In the genomic region with DNA sequence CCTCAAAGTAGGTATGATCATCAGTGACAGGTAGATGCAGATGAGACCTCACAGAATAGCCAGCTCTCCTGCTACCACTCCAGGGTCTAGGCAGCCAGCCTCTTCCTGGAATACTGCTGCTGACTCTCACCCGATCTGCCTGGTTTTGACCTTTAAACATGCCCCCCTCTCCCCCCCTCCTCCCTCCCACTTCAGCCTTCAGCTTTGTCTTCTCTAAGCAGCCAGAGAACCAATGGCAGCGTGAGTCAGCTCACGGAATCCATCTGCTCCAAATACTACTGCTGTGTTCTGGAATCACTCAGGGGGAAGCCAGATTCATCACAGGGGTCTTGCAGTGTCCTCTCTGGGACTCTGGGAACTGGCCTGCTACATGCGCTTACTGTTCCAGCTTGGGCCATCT, we compare ENCODE assay signal across 13 mouse cellular contexts.
DNase-seq lines count a peak whose midpoint lies in the region; ATAC-seq lines count a peak whose summit lies in the region.
"Had no signal": no experiment of that assay in that cellular context is flagged by ENCODE, and none has a peak within 500 bp of the region (broad histone marks: within the 10 kb centered on the region; RNA-seq: fewer than 3 reads in every experiment).

No protein-coding gene starts in this region.

- H3K4me2 ChIP-seq in forebrain, embryonic 11.5 days (ENCODE audit: low read depth, low read length, severe bottlenecking): no peak overlapping the region
- H3K4me2 ChIP-seq in forebrain, embryonic 15.5 days (replicated peaks): no peak overlapping the region
- H3K4me2 ChIP-seq in midbrain, embryonic 12.5 days (replicated peaks): no peak overlapping the region
- no peak overlapping the region for H3K4me2 ChIP-seq in midbrain, embryonic 15.5 days
- H3K4me2 ChIP-seq: hindbrain, embryonic 15.5 days had no signal

- no peak overlapping the region for H3K27ac ChIP-seq in forebrain, embryonic 11.5 days (ENCODE audit: low read depth, low read length)
- H3K27ac ChIP-seq in forebrain, embryonic 15.5 days (replicated peaks): no peak overlapping the region
- H3K27ac ChIP-seq in midbrain, embryonic 12.5 days (replicated peaks): no peak overlapping the region
- no peak overlapping the region for H3K27ac ChIP-seq in midbrain, embryonic 15.5 days
- H3K27ac ChIP-seq: hindbrain, embryonic 15.5 days; liver, embryonic 14.5 days had no signal

- DNase-seq in forebrain, embryonic 11.5 days (ENCODE audit: low spot score): no peak
- peak; percentile 27 to 28 for DNase-seq in cerebellum, postnatal 36 days
- peak; percentile 79 for DNase-seq in yolk sac, embryonic 10.5 days (ENCODE audit: low spot score)
- DNase-seq in thymus, postnatal 0 days (ENCODE audit: low spot score): no peak
- no peak for DNase-seq in layer of hippocampus, postnatal 14 days (ENCODE audit: low spot score in 2 of 2)
- DNase-seq: gastrocnemius, postnatal 14 days; kidney, postnatal 4 days; lung, postnatal 36 days had no signal

- ATAC-seq in forebrain, embryonic 11.5 days (replicated peaks; ENCODE audit: low FRiP score): 0 out of 2 replicates have a peak, but pooled peaks have one; percentile 42
- ATAC-seq in forebrain, embryonic 15.5 days (replicated peaks): no peak
- 0 out of 2 replicates have a peak, but pooled peaks have one; percentile 60 for ATAC-seq in midbrain, embryonic 12.5 days (ENCODE audit: low FRiP score, low read depth)
- no peak for ATAC-seq in midbrain, embryonic 15.5 days (replicated peaks)

- no peak overlapping the region for H3K4me3 ChIP-seq in forebrain, embryonic 11.5 days (ENCODE audit: low read depth, low read length)
- H3K4me3 ChIP-seq in forebrain, embryonic 15.5 days: no peak overlapping the region
- no peak overlapping the region for H3K4me3 ChIP-seq in midbrain, embryonic 12.5 days
- no peak overlapping the region for H3K4me3 ChIP-seq in midbrain, embryonic 15.5 days
- H3K4me3 ChIP-seq: hindbrain, embryonic 15.5 days had no signal

- H3K36me3 ChIP-seq in forebrain, embryonic 11.5 days (ENCODE audit: control insufficient read depth, insufficient read depth, low read length): no peaks in the 10 kb centered on the region
- H3K36me3 ChIP-seq in forebrain, embryonic 15.5 days: no peaks in the 10 kb centered on the region
- no peaks in the 10 kb centered on the region for H3K36me3 ChIP-seq in midbrain, embryonic 12.5 days
- H3K36me3 ChIP-seq in midbrain, embryonic 15.5 days (replicated peaks): no peaks in the 10 kb centered on the region
- H3K36me3 ChIP-seq: hindbrain, embryonic 15.5 days had no signal

- 57% methylated on average over 4 of the region's 4 CpGs for WGBS in forebrain, embryonic 11.5 days
- WGBS in forebrain, embryonic 15.5 days: 39% methylated on average over 4 of the region's 4 CpGs
- 38% methylated on average over 4 of the region's 4 CpGs for WGBS in midbrain, embryonic 12.5 days
- 33% methylated on average over 4 of the region's 4 CpGs for WGBS in midbrain, embryonic 15.5 days

- no peaks in the 10 kb centered on the region for H3K27me3 ChIP-seq in forebrain, embryonic 11.5 days (ENCODE audit: control insufficient read depth, insufficient read depth, low read length)
- no peaks in the 10 kb centered on the region for H3K27me3 ChIP-seq in forebrain, embryonic 15.5 days
- H3K27me3 ChIP-seq in midbrain, embryonic 12.5 days: no peaks in the 10 kb centered on the region
- no peaks in the 10 kb centered on the region for H3K27me3 ChIP-seq in midbrain, embryonic 15.5 days (replicated peaks)
- H3K27me3 ChIP-seq: hindbrain, embryonic 15.5 days had no signal

- no peaks in the 10 kb centered on the region for H3K4me1 ChIP-seq in forebrain, embryonic 11.5 days (replicated peaks; ENCODE audit: control insufficient read depth, insufficient read depth, low read length)
- peaks cover 4% of the 10 kb centered on the region; the same call in 1 of the 2 replicates for H3K4me1 ChIP-seq in forebrain, embryonic 15.5 days
- 0 out of 2 replicates have a peak, but pooled peaks cover 4% of the 10 kb centered on the region for H3K4me1 ChIP-seq in midbrain, embryonic 12.5 days
- H3K4me1 ChIP-seq in midbrain, embryonic 15.5 days: no peaks in the 10 kb centered on the region
- H3K4me1 ChIP-seq: hindbrain, embryonic 15.5 days had no signal

- H3K9me3 ChIP-seq in forebrain, embryonic 11.5 days (ENCODE audit: control insufficient read depth, low read length): no peaks in the 10 kb centered on the region
- H3K9me3 ChIP-seq in forebrain, embryonic 15.5 days: no peaks in the 10 kb centered on the region
- H3K9me3 ChIP-seq in midbrain, embryonic 12.5 days: no peaks in the 10 kb centered on the region
- H3K9me3 ChIP-seq in midbrain, embryonic 15.5 days: no peaks in the 10 kb centered on the region
- H3K9me3 ChIP-seq: hindbrain, embryonic 15.5 days had no signal

- H3K9ac ChIP-seq in forebrain, embryonic 11.5 days (ENCODE audit: low read length): no peak overlapping the region
- no peak overlapping the region for H3K9ac ChIP-seq in forebrain, embryonic 15.5 days (replicated peaks)
- no peak overlapping the region for H3K9ac ChIP-seq in midbrain, embryonic 12.5 days (replicated peaks)
- no peak overlapping the region for H3K9ac ChIP-seq in midbrain, embryonic 15.5 days
- H3K9ac ChIP-seq: hindbrain, embryonic 15.5 days; liver, embryonic 14.5 days had no signal

Comparison
In these comparisons a context has a peak if more than half of its experiments do, and no peak if none do; other contexts are left out.
1. ATAC-seq: peak in forebrain, embryonic 11.5 days (single experiment) and midbrain, embryonic 12.5 days (single experiment); none in forebrain, embryonic 15.5 days (single experiment) and midbrain, embryonic 15.5 days (single experiment).
2. DNase-seq: peak in cerebellum, postnatal 36 days (2 of 2) and yolk sac, embryonic 10.5 days (single experiment); none in forebrain, embryonic 11.5 days (single experiment), thymus, postnatal 0 days (single experiment) and layer of hippocampus, postnatal 14 days (0 of 2).